Mouse (Mus musculus) embryonic fibroblast, embryonic 13.5 days (primary cell): ENCODE results near the gene Adgrl3. TPM values are rescaled to one million over a fixed set of nuclear protein-coding genes. Genes with fewer than 3 reads are reported as not detected.
A peak's percentile ranks its signal among the peaks of the same experiment; 100 is the strongest.
"Not testable (repeated sequence)": the region's sequence is repeated elsewhere in the genome, so short reads cannot be mapped to it uniquely, and the experiment has no call there.

Experiments used
- H3K27ac ChIP-seq: 2 replicates; pipeline ENCODE4 v1.5.1; 2012; ENCODE audit warnings: low read length, control low read depth, inconsistent platforms; ENCODE audit not compliant: insufficient read depth
- H3K4me1 ChIP-seq: 2 replicates; pipeline ENCODE4 v1.6.1; 2011; ENCODE audit warnings: low read length; ENCODE audit not compliant: control insufficient read depth, insufficient read depth
- H3K4me3 ChIP-seq: 2 replicates; pipeline ENCODE4 v1.5.1; 2011; ENCODE audit warnings: mild to moderate bottlenecking, control low read depth, low read length; ENCODE audit not compliant: insufficient read depth
- CTCF ChIP-seq: IDR thresholded peaks from 2 replicates; pipeline ENCODE4 v1.5.1; 2011; ENCODE audit warnings: mild to moderate bottlenecking, control low read depth, low read length, moderate library complexity, borderline replicate concordance; ENCODE audit not compliant: insufficient read depth
- POLR2A ChIP-seq: IDR thresholded peaks from 2 replicates; pipeline ENCODE4 v1.6.1; 2011; ENCODE audit warnings: low read depth, mild to moderate bottlenecking, control low read depth, low read length, moderate library complexity
- polyA plus RNA-seq: library from polyadenylated mRNA; stranded (reverse); fragments of >200 nt; gene quantifications from 2 replicates; pipeline ENCODE4 v1.2.4, GENCODE M21; 2011; ENCODE audit warnings: low read depth; ENCODE audit not compliant: missing spikeins, insufficient read length

Gene Adgrl3
- polyA plus RNA-seq, 1 experiment = 35.9 TPM

- no peak for TF ChIP-seq POLR2A
- peak; percentile 38; the same call in 1 of the 2 replicates for TF ChIP-seq CTCF
- Histone ChIP-seq H3K4me1 (peaks cover 2% of the 10 kb centered on the region), H3K27ac (no peak overlapping the region), H3K4me3 (no peak overlapping the region)
Observed at GRCm38 (mm10) chr5:81519497-81520382, 499.8 kb downstream of the Adgrl3 start.

- Histone ChIP-seq H3K27ac (no peak overlapping the region), H3K4me1 (peaks cover 2% of the 10 kb centered on the region), H3K4me3 (no peak overlapping the region)
- TF ChIP-seq POLR2A (no peak), CTCF (no peak)
Observed at GRCm38 (mm10) chr5:81522760-81523159, 502.8 kb downstream of the Adgrl3 start.

- H3K4me3 ChIP-seq = no peak overlapping the region
- H3K4me1 ChIP-seq = no peaks in the 10 kb centered on the region
- TF ChIP-seq POLR2A (no peak), CTCF (no peak)
- no peak overlapping the region for H3K27ac ChIP-seq
Observed at GRCm38 (mm10) chr5:81524532-81524961, 504.6 kb downstream of the Adgrl3 start.

- H3K4me3 ChIP-seq = no peak overlapping the region
- TF ChIP-seq POLR2A (no peak), CTCF (no peak)
- no peak overlapping the region for H3K27ac ChIP-seq
- H3K4me1 ChIP-seq = no peaks in the 10 kb centered on the region
Observed at GRCm38 (mm10) chr5:81525326-81525725, 505.4 kb downstream of the Adgrl3 start.

- TF ChIP-seq CTCF (no peak), POLR2A (no peak)
Observed at GRCm38 (mm10) chr5:81531639-81532038, 511.7 kb downstream of the Adgrl3 start.

GRCm38 (mm10) chr5:81550211-81550610, 530.3 kb downstream of the Adgrl3 start:
- no peak for TF ChIP-seq POLR2A
- TF ChIP-seq CTCF = no peak
- Histone ChIP-seq H3K4me3 (no peak overlapping the region), H3K4me1 (no peaks in the 10 kb centered on the region), H3K27ac (no peak overlapping the region)

More at GRCm38 (mm10) chr5:81531639-81532038, 511.7 kb downstream of the Adgrl3 start:
- no peak overlapping the region for H3K27ac ChIP-seq
- no peaks in the 10 kb centered on the region for H3K4me1 ChIP-seq
- no peak overlapping the region for H3K4me3 ChIP-seq

- H3K4me1 ChIP-seq, H3K27ac ChIP-seq, H3K4me3 ChIP-seq: not testable (repeated sequence)
Observed at GRCm38 (mm10) chr5:81555149-81555548, 535.2 kb downstream of the Adgrl3 start.

- TF ChIP-seq POLR2A (no peak), CTCF (no peak)
- no peak overlapping the region for H3K4me3 ChIP-seq
- no peak overlapping the region for H3K27ac ChIP-seq
- H3K4me1 ChIP-seq = no peaks in the 10 kb centered on the region
Observed at GRCm38 (mm10) chr5:81556008-81556407, 536.1 kb downstream of the Adgrl3 start.

- no peaks in the 10 kb centered on the region for H3K4me1 ChIP-seq
- H3K27ac ChIP-seq = no peak overlapping the region
- TF ChIP-seq CTCF (no peak), POLR2A (no peak)
- no peak overlapping the region for H3K4me3 ChIP-seq
Observed at GRCm38 (mm10) chr5:81558965-81559364, 539.0 kb downstream of the Adgrl3 start.

GRCm38 (mm10) chr5:81564294-81564693, 544.4 kb downstream of the Adgrl3 start:
- TF ChIP-seq POLR2A (no peak), CTCF (no peak)

GRCm38 (mm10) chr5:81566577-81566976, 546.6 kb downstream of the Adgrl3 start:
- TF ChIP-seq POLR2A (no peak), CTCF (no peak)
- Histone ChIP-seq H3K4me1 (no peaks in the 10 kb centered on the region; the same call in 1 of the 2 replicates), H3K27ac (peak overlapping the region; percentile 40; the same call in 1 of the 2 replicates), H3K4me3 (no peak overlapping the region)

More at GRCm38 (mm10) chr5:81564294-81564693, 544.4 kb downstream of the Adgrl3 start:
- H3K4me1 ChIP-seq = no peaks in the 10 kb centered on the region; the same call in 1 of the 2 replicates
- H3K4me3 ChIP-seq = no peak overlapping the region
- no peak overlapping the region for H3K27ac ChIP-seq
